ENCODE assay signal across 10 mouse cellular contexts in the genomic region with DNA sequence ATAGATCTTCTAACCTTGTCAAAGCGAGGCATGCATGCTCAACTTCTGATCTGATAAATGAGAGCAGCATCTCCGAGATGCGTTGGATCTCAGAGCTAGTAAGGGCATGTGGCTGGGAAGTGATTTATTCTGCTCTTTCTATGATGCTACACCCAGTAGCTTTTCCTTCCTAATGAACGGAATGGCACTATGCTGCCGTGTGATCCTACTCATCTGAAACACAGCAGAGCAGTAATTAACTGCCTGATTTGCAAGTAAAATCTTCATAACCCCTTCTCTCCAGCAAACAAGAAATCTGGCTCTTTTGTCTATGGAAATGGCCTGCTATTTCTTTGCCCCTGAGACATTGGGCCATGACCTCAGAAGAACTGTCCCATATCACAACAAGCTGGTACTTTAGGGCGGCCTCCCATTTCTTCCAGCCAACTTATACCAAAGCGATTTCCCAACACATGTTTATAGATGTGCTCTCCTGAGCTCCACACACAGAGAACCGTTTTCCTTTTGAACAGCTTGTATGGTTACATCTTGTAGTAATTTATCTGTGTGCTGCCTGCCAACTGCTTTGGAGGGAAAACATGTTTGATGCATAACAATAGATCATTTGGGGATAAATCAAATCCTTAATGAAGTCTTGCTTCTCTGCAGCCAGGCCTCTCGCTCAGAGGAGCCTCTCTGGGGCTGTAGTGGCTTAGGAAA.
A peak's percentile ranks its signal among the peaks of the same experiment; 100 is the strongest.
DNase-seq lines count a peak whose midpoint lies in the region; ATAC-seq and TF ChIP-seq lines count a peak whose summit lies in the region.
"Had no signal": no experiment of that assay in that cellular context is flagged by ENCODE, and none has a peak within 500 bp of the region (broad histone marks: within the 10 kb centered on the region; RNA-seq: fewer than 3 reads in every experiment).

No protein-coding gene starts in this region.

- H3K4me3 ChIP-seq in embryonic facial prominence, embryonic 15.5 days (replicated peaks), result no peak overlapping the region
- H3K4me3 ChIP-seq in midbrain, postnatal 0 days (ENCODE audit: low read depth, low read length), result no peak overlapping the region

- H3K9ac ChIP-seq in embryonic facial prominence, embryonic 15.5 days, result no peak overlapping the region
- no peak overlapping the region for H3K9ac ChIP-seq in midbrain, postnatal 0 days (replicated peaks; ENCODE audit: low read length, poor library complexity, severe bottlenecking)
- H3K9ac ChIP-seq: liver, embryonic 14.5 days had no signal

- DNase-seq in frontal cortex, postnatal 10 days (ENCODE audit: low spot score in 2 of 2), result no peak
- peak; percentile 11 for DNase-seq in layer of hippocampus, adult 9-11 months
- DNase-seq in layer of hippocampus, adult 9-10 months (ENCODE audit: low spot score), result no peak
- DNase-seq in midbrain, postnatal 0 days (ENCODE audit: low spot score), result peak; percentile 6
- no peak for DNase-seq in ovary, postnatal 36 days (ENCODE audit: low spot score)
- DNase-seq in Muller cell, postnatal 12 days (ENCODE audit: inconsistent ontology term), result no peak

- peaks cover 11% of the 10 kb centered on the region for H3K4me1 ChIP-seq in embryonic facial prominence, embryonic 15.5 days
- no peaks in the 10 kb centered on the region for H3K4me1 ChIP-seq in midbrain, postnatal 0 days (ENCODE audit: insufficient read depth, low read length)

- H3K4me2 ChIP-seq in embryonic facial prominence, embryonic 15.5 days (replicated peaks), result no peak overlapping the region
- no peak overlapping the region for H3K4me2 ChIP-seq in midbrain, postnatal 0 days (ENCODE audit: low read depth, low read length, poor library complexity, severe bottlenecking)

- ATAC-seq in frontal cortex, adult (ENCODE audit: low TSS enrichment), result peak; percentile 35
- peak; percentile 77 for ATAC-seq in embryonic facial prominence, embryonic 15.5 days (ENCODE audit: insufficient number of reproducible peaks, low FRiP score, low TSS enrichment, low read depth)
- ATAC-seq in midbrain, postnatal 0 days (ENCODE audit: low FRiP score), result no peak
- ATAC-seq: intestine, embryonic 16.5 days had no signal

- no peaks in the 10 kb centered on the region for H3K27me3 ChIP-seq in embryonic facial prominence, embryonic 15.5 days
- no peaks in the 10 kb centered on the region for H3K27me3 ChIP-seq in midbrain, postnatal 0 days (ENCODE audit: insufficient read depth, low read length)

- TF ChIP-seq CTCF in midbrain, postnatal 0 days (IDR thresholded peaks at IDR 0.05), result no peak

- WGBS in embryonic facial prominence, embryonic 15.5 days, result 52% methylated on average over 9 of the region's 9 CpGs
- 63% methylated on average over 9 of the region's 9 CpGs for WGBS in midbrain, postnatal 0 days

- peak overlapping the region; percentile 77 for H3K27ac ChIP-seq in embryonic facial prominence, embryonic 15.5 days (replicated peaks)
- H3K27ac ChIP-seq in midbrain, postnatal 0 days (ENCODE audit: low read depth, low read length), result no peak overlapping the region
- H3K27ac ChIP-seq: liver, embryonic 14.5 days had no signal

- H3K9me3 ChIP-seq in embryonic facial prominence, embryonic 15.5 days (replicated peaks), result no peaks in the 10 kb centered on the region
- H3K9me3 ChIP-seq in midbrain, postnatal 0 days (ENCODE audit: low read length), result no peaks in the 10 kb centered on the region

- no peaks in the 10 kb centered on the region for H3K36me3 ChIP-seq in embryonic facial prominence, embryonic 15.5 days
- no peaks in the 10 kb centered on the region for H3K36me3 ChIP-seq in midbrain, postnatal 0 days (ENCODE audit: insufficient read depth, low read length)

Comparison
In these comparisons a context has a peak if more than half of its experiments do, and no peak if none do; other contexts are left out.
1. DNase-seq: peak in layer of hippocampus, adult 9-11 months (single experiment) and midbrain, postnatal 0 days (single experiment); none in frontal cortex, postnatal 10 days (0 of 2), layer of hippocampus, adult 9-10 months (single experiment), ovary, postnatal 36 days (single experiment) and Muller cell, postnatal 12 days (single experiment).